Comparison of ENCODE assay signal across 17 mouse cellular contexts in genomic region chr4:100209106-100209505, GRCm38 (mm10).
"Had no signal": no experiment of that assay in that cellular context is flagged by ENCODE, and none has a peak within 500 bp of the region (broad histone marks: within the 10 kb centered on the region; RNA-seq: fewer than 3 reads in every experiment).

No protein-coding gene starts in this region.

- H3K36me3 ChIP-seq: limb, embryonic 12.5 days; limb, embryonic 15.5 days; midbrain, embryonic 10.5 days; neural tube, embryonic 12.5 days; neural tube, embryonic 15.5 days had no signal

- H3K4me1 ChIP-seq: megakaryocyte, embryonic 14.5 days; neural tube, embryonic 12.5 days; neural tube, embryonic 15.5 days had no signal

- ATAC-seq: liver, postnatal 0 days; lung, postnatal 0 days had no signal

- H3K4me3 ChIP-seq: limb, embryonic 12.5 days; limb, embryonic 15.5 days; megakaryocyte, embryonic 14.5 days; midbrain, embryonic 10.5 days; neural tube, embryonic 12.5 days; neural tube, embryonic 15.5 days had no signal

- H3K4me2 ChIP-seq: limb, embryonic 12.5 days; limb, embryonic 15.5 days; liver, embryonic 11.5 days; lung, embryonic 14.5 days; neural tube, embryonic 12.5 days; neural tube, embryonic 15.5 days had no signal

- H3K27me3 ChIP-seq: neural tube, embryonic 12.5 days; neural tube, embryonic 15.5 days had no signal

- DNase-seq: kidney, postnatal 25 days; left cerebral cortex, postnatal 4 days; liver, postnatal 0 days; lung, embryonic 14.5 days; midbrain, embryonic 14.5 days; thymus, adult 18-20 months; thymus, postnatal 36 days had no signal

- H3K27ac ChIP-seq: kidney, postnatal 0 days; limb, embryonic 12.5 days; limb, embryonic 15.5 days; liver, embryonic 14.5 days; midbrain, embryonic 10.5 days; neural tube, embryonic 12.5 days; neural tube, embryonic 15.5 days had no signal

- H3K9me3 ChIP-seq: limb, embryonic 12.5 days; limb, embryonic 15.5 days; megakaryocyte, embryonic 14.5 days; midbrain, embryonic 10.5 days; neural tube, embryonic 12.5 days; neural tube, embryonic 15.5 days had no signal

- H3K9ac ChIP-seq: limb, embryonic 12.5 days; limb, embryonic 15.5 days; liver, embryonic 14.5 days; liver, postnatal 0 days; lung, embryonic 14.5 days; neural tube, embryonic 12.5 days; neural tube, embryonic 15.5 days had no signal
